Mouse (Mus musculus): ENCODE measurements around the gene Arhgap30.
A peak's percentile ranks its signal among the peaks of the same experiment; 100 is the strongest.

Gene Arhgap30

GRCm38 (mm10) chr1:171388376-171389102, at the start of gene Arhgap30:
Arhgap30 (plus strand) TSS chr1:171388954.
- no peak for DNase-seq (ENCODE audit: extremely low read depth, insufficient read length, low spot score)

GRCm38 (mm10) chr1:171342262-171343207, 46.2 kb upstream of the Arhgap30 start:
- DNase-seq (ENCODE audit: extremely low read depth, insufficient read length, low spot score) = no peak

GRCm38 (mm10) chr1:171343922-171344677, 44.7 kb upstream of the Arhgap30 start:
- no peak for DNase-seq (ENCODE audit: extremely low read depth, insufficient read length, low spot score)

GRCm38 (mm10) chr1:171344715-171345114, 44.0 kb upstream of the Arhgap30 start:
- DNase-seq (ENCODE audit: extremely low read depth, insufficient read length, low spot score) = no peak

- peak; percentile 91 for DNase-seq (ENCODE audit: extremely low read depth, insufficient read length, low spot score)
Observed at GRCm38 (mm10) chr1:171345225-171346094, 43.3 kb upstream of the Arhgap30 start, which contains the start of the genes Nit1 and Pfdn2. Nit1 (minus strand) TSS chr1:171345646. Pfdn2 (plus strand) TSS chr1:171345670.

- DNase-seq (ENCODE audit: extremely low read depth, insufficient read length, low spot score) = no peak
Observed at GRCm38 (mm10) chr1:171346095-171346450, 42.7 kb upstream of the Arhgap30 start.

- DNase-seq (ENCODE audit: extremely low read depth, insufficient read length, low spot score) = no peak
Observed at GRCm38 (mm10) chr1:171348665-171349064, 40.1 kb upstream of the Arhgap30 start.

- no peak for DNase-seq (ENCODE audit: extremely low read depth, insufficient read length, low spot score)
Observed at GRCm38 (mm10) chr1:171349210-171349609, 39.5 kb upstream of the Arhgap30 start.

GRCm38 (mm10) chr1:171355812-171356340, 32.9 kb upstream of the Arhgap30 start:
- DNase-seq (ENCODE audit: extremely low read depth, insufficient read length, low spot score) = no peak

- DNase-seq (ENCODE audit: extremely low read depth, insufficient read length, low spot score) = no peak
Observed at GRCm38 (mm10) chr1:171356814-171357213, 31.9 kb upstream of the Arhgap30 start.

- DNase-seq (ENCODE audit: extremely low read depth, insufficient read length, low spot score) = no peak
Observed at GRCm38 (mm10) chr1:171358421-171358820, 30.3 kb upstream of the Arhgap30 start.

- DNase-seq (ENCODE audit: extremely low read depth, insufficient read length, low spot score) = no peak
Observed at GRCm38 (mm10) chr1:171360253-171360652, 28.5 kb upstream of the Arhgap30 start.

GRCm38 (mm10) chr1:171360656-171361055, 28.1 kb upstream of the Arhgap30 start, which contains the start of gene Klhdc9:
Klhdc9 (minus strand) TSS chr1:171360798.
- no peak for DNase-seq (ENCODE audit: extremely low read depth, insufficient read length, low spot score)

GRCm38 (mm10) chr1:171361106-171362103, 27.3 kb upstream of the Arhgap30 start:
- DNase-seq (ENCODE audit: extremely low read depth, insufficient read length, low spot score) = no peak

- DNase-seq (ENCODE audit: extremely low read depth, insufficient read length, low spot score) = no peak
Observed at GRCm38 (mm10) chr1:171365934-171366333, 22.8 kb upstream of the Arhgap30 start.

- no peak for DNase-seq (ENCODE audit: extremely low read depth, insufficient read length, low spot score)
Observed at GRCm38 (mm10) chr1:171369845-171370556, 18.8 kb upstream of the Arhgap30 start, which contains the start of gene Nectin4. Nectin4 (plus strand) TSS chr1:171370099.

GRCm38 (mm10) chr1:171372880-171373279, 15.9 kb upstream of the Arhgap30 start:
- no peak for DNase-seq (ENCODE audit: extremely low read depth, insufficient read length, low spot score)

GRCm38 (mm10) chr1:171373946-171374345, 14.8 kb upstream of the Arhgap30 start:
- DNase-seq (ENCODE audit: extremely low read depth, insufficient read length, low spot score) = no peak

All from 3134 (cell line).